Mouse (Mus musculus) cerebellum, adult (tissue): ENCODE data around the gene Ston2.
"Not testable (repeated sequence)": the region's sequence is repeated elsewhere in the genome, so short reads cannot be mapped to it uniquely, and the experiment has no call there.

Experiments
- ATAC-seq: cut with Nextera tagmentation; 2 replicates; pipeline ENCODE4 v1.9.2; 2017; ENCODE audit warnings: mild to moderate bottlenecking, moderate library complexity, mixed read lengths; ENCODE audit not compliant: insufficient number of reproducible peaks, low FRiP score, low TSS enrichment

The Ston2 gene

GRCm38 (mm10) chr12:91752711-91753110, 35.5 kb downstream of the Ston2 start:
- ATAC-seq, result no peak

DNA sequence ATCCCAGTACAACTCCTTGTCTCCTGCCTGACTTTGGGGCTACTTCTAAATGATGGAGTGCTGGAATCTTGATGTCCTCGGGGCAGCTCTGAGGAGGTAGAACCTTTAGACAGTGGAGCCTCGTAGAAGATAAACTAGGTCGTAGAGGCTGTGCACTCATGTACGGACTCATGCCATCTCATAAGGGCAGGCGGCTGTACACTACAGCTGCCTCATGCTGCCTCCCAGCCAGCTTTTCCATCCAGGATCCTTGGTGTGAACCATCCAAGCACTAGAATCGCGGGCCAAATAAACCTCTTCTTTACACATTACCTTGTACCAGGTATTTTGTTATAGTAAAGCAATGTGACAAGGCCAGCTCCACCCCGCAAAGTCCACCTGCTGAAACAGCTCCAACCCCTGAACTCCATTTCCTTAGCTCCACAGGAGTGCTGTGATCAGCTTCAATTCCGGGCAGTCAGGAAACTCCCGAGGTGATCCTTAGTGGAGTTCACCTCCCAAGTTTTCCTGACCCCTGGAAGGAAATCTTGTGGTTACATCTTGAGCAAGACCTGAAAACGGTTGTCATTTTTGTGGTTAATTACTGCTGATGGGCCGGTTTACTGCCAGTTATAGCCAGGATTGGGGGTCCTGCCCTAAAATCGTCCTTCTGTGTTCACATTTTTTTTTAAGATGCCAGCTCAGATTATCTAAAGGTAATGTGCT, 36.1 kb downstream of the Ston2 start:
- ATAC-seq, result no peak

- no peak for ATAC-seq
These were observed 38.5 kb downstream of the Ston2 start for GRCm38 (mm10) chr12:91749543-91750184.

DNA sequence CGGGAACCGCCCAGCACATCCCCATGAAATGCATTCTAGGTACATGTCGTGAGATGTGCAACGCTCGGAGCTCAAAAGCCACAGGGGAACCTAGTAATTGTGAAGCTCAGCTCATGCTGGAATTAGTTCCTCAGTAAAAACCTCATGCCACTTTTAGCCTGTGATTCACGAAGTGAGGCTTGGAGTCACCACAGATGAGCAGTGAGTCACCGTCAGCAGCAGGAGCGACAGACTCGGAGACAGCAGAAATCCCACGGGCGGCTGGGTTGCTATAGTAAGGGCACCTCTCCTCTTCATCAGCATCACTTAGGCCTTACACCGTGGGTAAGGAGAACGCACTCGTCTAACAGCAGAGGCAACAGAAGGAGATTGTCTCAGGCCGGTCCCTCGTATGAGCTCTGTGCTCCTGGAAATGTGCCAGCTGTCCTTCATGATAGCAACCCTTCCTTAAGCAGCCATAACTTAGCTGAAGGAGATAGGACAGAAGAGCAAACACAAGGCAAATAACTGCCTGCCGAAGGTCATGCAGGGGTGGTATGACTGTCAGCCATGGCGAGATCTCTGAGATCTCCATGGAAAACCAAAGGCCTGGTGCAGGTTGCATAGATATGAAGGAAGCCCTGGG, 39.8 kb downstream of the Ston2 start:
- ATAC-seq, result no peak

GRCm38 (mm10) chr12:91746839-91747238, 41.3 kb downstream of the Ston2 start:
- not testable (repeated sequence) for ATAC-seq

GRCm38 (mm10) chr12:91745758-91746290, 42.4 kb downstream of the Ston2 start:
- ATAC-seq, result no peak

DNA sequence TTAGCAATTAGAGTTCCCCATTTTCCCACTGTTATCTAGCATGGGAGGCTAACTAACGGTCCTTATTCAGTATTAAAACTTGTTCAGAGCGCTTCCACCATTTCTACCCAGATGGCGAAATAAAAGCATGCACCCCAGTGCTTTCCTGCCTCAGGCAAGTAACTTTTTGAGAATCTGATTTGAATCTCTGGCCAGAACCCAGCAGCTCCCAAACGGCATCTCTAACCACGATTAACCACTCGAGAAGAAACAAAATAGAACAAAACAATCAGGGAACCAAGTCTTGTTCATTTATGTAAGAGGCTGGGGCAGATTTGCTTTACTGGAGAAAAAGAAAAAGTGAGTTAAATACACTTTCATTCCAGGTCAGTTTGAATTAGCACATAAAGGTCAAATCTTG, 44.1 kb downstream of the Ston2 start:
- no peak for ATAC-seq

GRCm38 (mm10) chr12:91742916-91743315, 45.3 kb downstream of the Ston2 start:
- ATAC-seq, result no peak

DNA sequence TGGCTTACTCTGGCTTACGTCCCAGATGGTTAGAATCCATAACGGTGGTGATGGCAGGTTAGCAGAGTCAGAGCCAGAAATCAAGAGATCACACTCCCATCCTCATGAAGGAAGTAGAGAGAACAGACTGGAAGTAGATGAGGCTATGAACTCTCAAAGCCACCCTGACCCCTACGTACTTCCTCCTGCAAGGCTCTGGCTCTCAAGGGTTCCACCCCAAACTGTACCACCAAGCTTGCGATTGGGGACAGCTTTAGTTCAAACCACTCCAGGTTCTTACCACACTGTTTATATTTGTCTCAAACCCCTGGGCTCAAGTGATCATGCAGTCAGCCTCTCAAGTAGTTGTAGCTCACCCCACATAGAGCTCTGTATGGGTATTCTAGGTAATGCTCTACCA, 49.8 kb downstream of the Ston2 start:
- no peak for ATAC-seq

DNA sequence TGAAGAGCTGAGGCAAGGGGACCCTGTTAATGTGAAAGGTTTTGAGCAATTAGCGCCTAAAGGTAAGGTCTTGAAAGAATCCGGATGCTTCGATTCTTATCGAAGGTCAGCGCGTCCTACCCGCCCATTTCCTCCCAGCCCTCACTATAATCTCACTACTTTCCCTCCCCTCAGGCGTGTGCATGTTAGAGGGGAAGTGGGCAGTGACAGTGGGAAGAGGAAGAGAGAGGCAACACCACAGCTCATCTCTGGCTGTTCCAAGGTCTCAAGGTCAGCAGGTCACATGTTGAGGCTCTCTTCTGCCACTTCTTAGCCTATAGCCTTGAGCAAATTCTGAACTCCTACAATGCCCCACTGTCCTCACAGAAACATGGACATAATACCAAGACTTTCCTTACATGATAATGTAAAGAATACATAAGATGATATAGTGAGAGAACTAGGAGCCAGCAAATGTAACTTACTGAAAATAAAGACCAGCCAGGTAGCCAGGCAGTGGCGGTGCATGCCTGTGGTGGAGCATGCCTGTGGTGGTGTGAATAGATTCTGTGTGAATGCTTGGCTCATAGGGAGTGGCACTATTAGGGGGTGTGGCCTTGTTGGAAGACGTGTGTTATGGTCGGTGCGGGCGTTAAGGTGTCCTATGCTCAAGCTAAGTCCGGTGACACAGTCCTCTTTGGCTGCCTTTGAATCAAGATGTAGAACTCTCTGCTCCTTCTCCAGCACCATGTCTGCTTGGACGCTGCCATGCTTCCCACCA, 51.8 kb downstream of the Ston2 start:
- ATAC-seq, result no peak

GRCm38 (mm10) chr12:91734246-91735027, 53.8 kb downstream of the Ston2 start:
- no peak for ATAC-seq

- ATAC-seq, result no peak
These were observed 55.3 kb downstream of the Ston2 start for GRCm38 (mm10) chr12:91732729-91733448.

- ATAC-seq, result no peak
These were observed 62.0 kb downstream of the Ston2 start for GRCm38 (mm10) chr12:91726202-91726601.

- no peak for ATAC-seq
These were observed 64.3 kb downstream of the Ston2 start for GRCm38 (mm10) chr12:91723912-91724311.

- no peak; the same call in 1 of the 2 replicates for ATAC-seq
These were observed 69.1 kb downstream of the Ston2 start for GRCm38 (mm10) chr12:91719134-91719533.

- ATAC-seq, result no peak
These were observed 72.5 kb downstream of the Ston2 start for GRCm38 (mm10) chr12:91715686-91716085.

DNA sequence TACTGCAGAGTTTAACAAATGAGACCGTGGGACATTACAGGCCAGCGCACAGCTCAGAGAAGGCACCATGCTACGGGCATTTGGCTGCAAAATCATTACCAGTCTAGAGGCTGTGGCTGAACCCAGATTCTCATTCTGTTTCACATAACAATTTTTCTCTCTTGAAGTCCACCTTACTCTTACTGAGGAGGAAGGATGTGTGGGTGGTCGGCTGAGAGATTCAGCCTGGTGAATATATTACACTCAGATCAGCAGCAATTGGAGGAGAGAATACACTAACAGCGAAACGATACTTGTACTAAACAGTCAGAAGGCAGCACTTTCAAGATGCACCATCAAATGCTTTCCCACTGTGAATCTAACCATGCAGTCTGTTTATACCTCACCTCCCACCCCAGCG, 74.8 kb downstream of the Ston2 start:
- no peak; the same call in 1 of the 2 replicates for ATAC-seq

GRCm38 (mm10) chr12:91711655-91712054, 76.5 kb downstream of the Ston2 start:
- ATAC-seq, result no peak

- no peak for ATAC-seq
These were observed 77.3 kb downstream of the Ston2 start for GRCm38 (mm10) chr12:91710876-91711275.
